Mouse (Mus musculus): ENCODE measurements around the gene Tom1l1.

- TF ChIP-seq FLI1 (IDR thresholded peaks at IDR 0.05; ENCODE audit: low read length), result no peak
- TF ChIP-seq GATA1 (IDR thresholded peaks at IDR 0.05; ENCODE audit: borderline replicate concordance, low read length), result no peak
These were observed 24.4 kb downstream of the Tom1l1 start for GRCm38 (mm10) chr11:90663618-90664297.
